Mouse (Mus musculus) left cerebral cortex, postnatal 4 days (tissue): ENCODE results near the gene Psd. TPM values are rescaled to one million over a fixed set of nuclear protein-coding genes. Genes with fewer than 3 reads are reported as not detected.

Experiments used
- DNase-seq: peaks from one replicate; pipeline ENCODE4 v3.0.0-alpha.2; 2022
- intact Hi-C: fragments of 180-260 bp; cut with DNase I; formaldehyde crosslinking; loops from one replicate; pipeline ENCODE4 v1.15.1; 2025
- total RNA-seq, 2 experiments: library from RNA; stranded (reverse); gene quantifications; 2 replicates each; pipeline ENCODE4 v1.2.3; 2021

Gene Psd
- 100 to 1,000 TPM; 670 to 671 TPM for total RNA-seq

- intact Hi-C loops = no loop called here
- peak; percentile 79 for DNase-seq
Measured at GRCm38 (mm10) chr19:46326756-46327305, at the start of gene Psd. Gene Psd, minus strand, starts transcription at chr19:46327156.

GRCm38 (mm10) chr19:46375891-46376290, 48.9 kb upstream of the Psd start:
- intact Hi-C loops = no loop called here
- no peak for DNase-seq

- DNase-seq = peak; percentile 45
Measured at GRCm38 (mm10) chr19:46375489-46375888, 48.5 kb upstream of the Psd start.

GRCm38 (mm10) chr19:46374477-46375088, 47.6 kb upstream of the Psd start:
- DNase-seq = no peak
- intact Hi-C loops = no loop called here

More at GRCm38 (mm10) chr19:46375489-46375888, 48.5 kb upstream of the Psd start:
- intact Hi-C loops = no loop called here

GRCm38 (mm10) chr19:46369204-46369603, 42.2 kb upstream of the Psd start:
- intact Hi-C loops = no loop called here
- DNase-seq = peak; percentile 62

- no peak for DNase-seq
- intact Hi-C loops = no loop called here
Measured at GRCm38 (mm10) chr19:46367798-46368590, 41.0 kb upstream of the Psd start.

GRCm38 (mm10) chr19:46363294-46364009, 36.5 kb upstream of the Psd start:
- DNase-seq = no peak
- intact Hi-C loops = no loop called here

GRCm38 (mm10) chr19:46362104-46362503, 35.1 kb upstream of the Psd start:
- intact Hi-C loops = no loop called here
- DNase-seq = no peak

- intact Hi-C loops = no loop called here
- no peak for DNase-seq
Measured at GRCm38 (mm10) chr19:46358381-46358780, 31.4 kb upstream of the Psd start.

- intact Hi-C loops = no loop called here
- DNase-seq = no peak
Measured at GRCm38 (mm10) chr19:46357344-46358280, 30.7 kb upstream of the Psd start.

- DNase-seq = peak; percentile 91
- intact Hi-C loops = no loop called here
Measured at GRCm38 (mm10) chr19:46356701-46357138, 29.8 kb upstream of the Psd start.

- no peak for DNase-seq
- intact Hi-C loops = no loop called here
Measured at GRCm38 (mm10) chr19:46350168-46350932, 23.4 kb upstream of the Psd start, which contains the start of gene 2310034G01Rik. Gene 2310034G01Rik, minus strand, starts transcription at chr19:46350302.

GRCm38 (mm10) chr19:46349550-46349949, 22.6 kb upstream of the Psd start:
- intact Hi-C loops = loop anchor here (10.0 kb wide), 1 partner anchor 95 kb away; no protein-coding TSS in a partner anchor
- DNase-seq = no peak

- peak; percentile 85 for DNase-seq
- intact Hi-C loops = loop anchor here (10.0 kb wide), 1 partner anchor 96 kb away; no protein-coding TSS in a partner anchor
Measured at GRCm38 (mm10) chr19:46348761-46349458, 22.0 kb upstream of the Psd start.

- intact Hi-C loops = loop anchor here (10.0 kb wide), 1 partner anchor 97 kb away; no protein-coding TSS in a partner anchor
- DNase-seq = no peak
Measured at GRCm38 (mm10) chr19:46347936-46348668, 21.1 kb upstream of the Psd start.

- DNase-seq = no peak
- intact Hi-C loops = loop anchor here (10.0 kb wide), 1 partner anchor 98 kb away; no protein-coding TSS in a partner anchor
Measured at GRCm38 (mm10) chr19:46347146-46347545, 20.2 kb upstream of the Psd start.

GRCm38 (mm10) chr19:46344710-46345419, 17.9 kb upstream of the Psd start:
- intact Hi-C loops = loop anchor here (10.0 kb wide), 1 partner anchor 100 kb away; no protein-coding TSS in a partner anchor
- no peak for DNase-seq
